Mouse (Mus musculus) erythroblast, embryonic 14.5 days (primary cell): ENCODE measurements around the gene Myl7. TPM values are rescaled to one million over a fixed set of nuclear protein-coding genes. Genes with fewer than 3 reads are reported as not detected.

Experiments
- H3K27me3 ChIP-seq: 2 replicates; pipeline ENCODE4 v1.6.1; 2012; ENCODE audit warnings: inconsistent platforms; ENCODE audit not compliant: control insufficient read depth
- H3K36me3 ChIP-seq: 2 replicates; pipeline ENCODE4 v1.6.1; 2012; ENCODE audit warnings: mild to moderate bottlenecking, inconsistent platforms; ENCODE audit not compliant: control insufficient read depth
- H3K4me1 ChIP-seq: 2 replicates; pipeline ENCODE4 v1.6.1; 2012; ENCODE audit warnings: inconsistent platforms; ENCODE audit not compliant: control insufficient read depth
- H3K4me3 ChIP-seq: replicated peaks from 2 replicates; pipeline ENCODE3; 2012; ENCODE audit warnings: moderate library complexity, mild to moderate bottlenecking, inconsistent platforms
- H3K9me3 ChIP-seq: 2 replicates; pipeline ENCODE4 v1.6.1; 2012; ENCODE audit warnings: low read length, inconsistent platforms, mixed read lengths; ENCODE audit not compliant: control insufficient read depth
- GATA1 ChIP-seq: IDR thresholded peaks from 2 replicates; pipeline ENCODE4 v1.6.1; 2012; ENCODE audit warnings: low read length, inconsistent platforms, mixed read lengths
- TAL1 ChIP-seq: IDR thresholded peaks from 3 replicates; pipeline ENCODE4 v1.6.1; 2012; ENCODE audit warnings: low read length, inconsistent platforms, mixed read lengths
- polyA plus RNA-seq: library from polyadenylated mRNA; stranded (reverse); fragments of >175 nt; gene quantifications from 2 replicates; pipeline ENCODE4 v1.2.3, GENCODE M21; 2012

Myl7 gene
- polyA plus RNA-seq, 1 experiment = 0.56 TPM

DNA sequence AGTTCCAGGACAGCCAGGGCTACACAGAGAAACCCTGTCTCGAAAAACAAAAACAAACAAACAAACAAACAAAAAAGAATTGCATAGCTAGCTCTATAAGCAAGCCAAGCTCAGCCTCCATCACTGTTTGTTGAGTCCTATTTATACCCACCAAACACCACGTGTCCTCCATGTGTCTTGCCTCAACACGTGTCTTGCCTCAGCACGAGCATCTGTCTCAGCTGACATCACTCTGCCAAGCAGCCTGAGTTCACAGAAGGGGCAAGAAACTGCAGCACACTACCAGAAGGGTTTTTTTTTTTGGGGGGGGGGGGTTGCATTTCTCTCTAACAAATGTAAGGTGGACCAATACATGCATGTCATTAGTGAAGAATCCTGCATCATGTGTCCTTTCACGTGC is 48.1 kb downstream of the Myl7 start:
- Histone ChIP-seq H3K27me3 (no peaks in the 10 kb centered on the region), H3K36me3 (no peaks in the 10 kb centered on the region), H3K9me3 (peaks cover 2% of the 10 kb centered on the region; the same call in 1 of the 2 replicates), H3K4me3 (no peak overlapping the region), H3K4me1 (no peaks in the 10 kb centered on the region)
- TF ChIP-seq TAL1 (no peak), GATA1 (no peak)

DNA sequence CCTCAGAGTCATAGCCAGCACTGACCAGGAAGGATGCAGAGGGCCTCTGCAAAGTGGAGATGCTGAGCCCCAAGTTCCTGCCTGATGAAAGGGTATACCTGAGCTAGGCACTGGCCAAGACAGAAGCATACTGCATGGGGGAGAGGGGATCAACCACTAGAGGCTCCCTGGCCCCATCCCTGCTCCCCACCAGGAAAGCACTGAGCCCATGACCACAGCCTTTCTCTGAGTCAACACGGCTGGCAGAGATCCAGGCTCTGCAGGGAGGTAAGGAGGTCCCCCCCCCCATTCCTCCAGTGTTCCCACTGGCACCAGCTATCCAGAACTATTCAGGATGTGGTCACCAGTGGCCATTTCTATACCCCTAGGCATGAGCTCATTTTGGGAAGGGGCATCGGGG is 49.3 kb downstream of the Myl7 start:
- TF ChIP-seq TAL1 (no peak), GATA1 (no peak)
- Histone ChIP-seq H3K4me3 (no peak overlapping the region), H3K27me3 (no peaks in the 10 kb centered on the region), H3K36me3 (no peaks in the 10 kb centered on the region), H3K4me1 (no peaks in the 10 kb centered on the region), H3K9me3 (peaks cover 2% of the 10 kb centered on the region; the same call in 1 of the 2 replicates)

DNA sequence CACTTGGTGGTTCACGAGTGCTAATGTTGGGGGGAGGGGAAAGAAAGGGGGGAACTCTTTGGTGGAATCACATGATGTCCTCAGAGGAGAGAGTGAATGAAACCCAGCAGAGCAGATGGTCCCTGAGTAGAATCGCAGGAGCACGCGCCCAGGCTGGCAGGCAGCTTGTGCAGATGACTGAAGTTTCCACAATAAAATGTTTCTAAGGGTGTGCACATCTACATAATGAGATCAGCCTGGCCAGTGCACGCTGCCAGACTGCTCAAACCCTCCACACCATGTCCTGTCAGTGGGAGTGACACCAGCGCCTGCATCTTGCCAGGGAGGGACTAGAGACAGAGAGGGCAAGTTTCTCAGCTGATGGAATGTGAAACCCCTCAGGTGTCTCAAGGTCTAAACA is 49.8 kb downstream of the Myl7 start:
- Histone ChIP-seq H3K27me3 (no peaks in the 10 kb centered on the region), H3K4me3 (no peak overlapping the region), H3K36me3 (no peaks in the 10 kb centered on the region), H3K9me3 (peaks cover 2% of the 10 kb centered on the region; the same call in 1 of the 2 replicates), H3K4me1 (no peaks in the 10 kb centered on the region)
- TF ChIP-seq TAL1 = no peak
- no peak for TF ChIP-seq GATA1

DNA sequence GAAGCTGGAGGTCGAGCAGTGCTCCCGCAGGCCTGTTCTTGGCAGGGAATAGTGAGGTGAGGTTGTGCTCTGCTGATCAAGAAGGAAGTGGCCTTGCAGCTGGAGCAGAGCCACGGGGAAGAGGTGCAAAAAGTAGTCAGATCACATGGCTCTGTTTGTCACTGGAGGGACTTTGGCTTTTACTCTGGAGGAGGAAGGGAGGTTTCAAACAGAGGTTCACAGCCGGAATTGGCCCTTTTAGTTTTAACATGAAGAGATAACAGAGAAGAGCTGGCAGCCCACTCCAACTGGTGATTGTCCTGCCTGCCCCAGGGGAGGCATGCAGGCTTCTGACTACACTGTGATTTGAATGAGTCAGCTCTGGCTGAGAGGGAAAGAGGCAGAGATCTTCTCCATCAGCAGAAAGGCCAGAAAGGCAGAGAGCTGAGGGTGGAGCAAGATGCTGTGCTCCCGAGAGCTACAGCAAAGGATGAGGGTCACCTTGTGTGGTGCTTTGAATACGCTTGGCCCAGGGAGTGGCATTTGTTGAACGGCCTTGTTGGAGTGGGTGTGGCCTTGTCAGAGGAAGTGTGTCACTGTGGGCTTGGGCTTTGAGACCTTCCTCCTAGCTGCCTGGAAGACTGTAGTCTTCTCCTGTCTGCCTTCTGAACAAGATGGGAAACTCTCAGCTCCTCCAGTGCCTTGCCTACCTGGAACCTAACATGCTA is 51.8 kb downstream of the Myl7 start:
- Histone ChIP-seq H3K36me3 (no peaks in the 10 kb centered on the region), H3K4me3 (no peak overlapping the region), H3K27me3 (no peaks in the 10 kb centered on the region), H3K4me1 (no peaks in the 10 kb centered on the region), H3K9me3 (peaks cover 5% of the 10 kb centered on the region; the same call in 1 of the 2 replicates)
- no peak for TF ChIP-seq GATA1
- no peak for TF ChIP-seq TAL1

Other genes with a start within 250 kb of the Myl7 start
- gene Mrps24, start 183.1 kb downstream of the Myl7 start, polyA plus RNA-seq = 10.8 and 14.0 TPM in 2 replicates
- gene Urgcp, start 136.4 kb downstream of the Myl7 start, polyA plus RNA-seq = 0.40 and 0.51 TPM in 2 replicates
- 5.7 and 5.8 TPM in 2 replicates for gene Dbnl, start 110.3 kb downstream of the Myl7 start, polyA plus RNA-seq
- not detected in 2 replicates for gene Pgam2, start 95.0 kb downstream of the Myl7 start, polyA plus RNA-seq
- gene Polm, start 60.8 kb downstream of the Myl7 start, polyA plus RNA-seq = 0.09 and 0.13 TPM in 2 replicates
- gene Aebp1, start 36.8 kb downstream of the Myl7 start, polyA plus RNA-seq = 0.02 TPM in 1 of 2 replicates, not detected in the other
- gene Pold2, start 20.5 kb downstream of the Myl7 start, polyA plus RNA-seq = 23.0 and 25.9 TPM in 2 replicates
- gene Gck, start 51.3 kb upstream of the Myl7 start, polyA plus RNA-seq = not detected in 2 replicates
- 0.60 and 1.2 TPM in 2 replicates for gene Ykt6, start 56.9 kb upstream of the Myl7 start, polyA plus RNA-seq
- gene Camk2b, start 167.6 kb upstream of the Myl7 start, polyA plus RNA-seq = not detected in 2 replicates